Mouse (Mus musculus) embryonic facial prominence, embryonic 10.5 days (tissue): ENCODE measurements around the gene Macrod2. TPM values are rescaled to one million over a fixed set of nuclear protein-coding genes. Genes with fewer than 3 reads are reported as not detected.

ENCODE experiments used
- DNase-seq: peaks from one replicate; pipeline ENCODE4 v3.0.0-alpha.2; 2017; ENCODE audit warnings: low spot score
- H3K27ac ChIP-seq: fragments of 300-500 bp; sonication (generic); replicated peaks from 2 replicates; pipeline ENCODE4 v1.5.1; 2016; ENCODE audit warnings: mild to moderate bottlenecking
- H3K27me3 ChIP-seq: fragments of 300-500 bp; sonication (generic); replicated peaks from 2 replicates; pipeline ENCODE4 v1.6.1; 2016; ENCODE audit warnings: low read depth, mild to moderate bottlenecking; ENCODE audit not compliant: poor library complexity, severe bottlenecking
- H3K36me3 ChIP-seq: fragments of 300-500 bp; sonication (generic); replicated peaks from 2 replicates; pipeline ENCODE4 v1.6.1; 2016; ENCODE audit warnings: mild to moderate bottlenecking, moderate library complexity
- H3K4me1 ChIP-seq: fragments of 300-500 bp; sonication (generic); 2 replicates; pipeline ENCODE4 v1.6.1; 2016
- H3K4me3 ChIP-seq: fragments of 300-500 bp; sonication (generic); 2 replicates; pipeline ENCODE4 v1.5.1; 2016; ENCODE audit warnings: mild to moderate bottlenecking, moderate library complexity
- H3K9me3 ChIP-seq: fragments of 300-500 bp; sonication (generic); 2 replicates; pipeline ENCODE4 v1.6.1; 2016; ENCODE audit warnings: mild to moderate bottlenecking
- WGBS: fragments of 180-500 bp; shearing (Covaris S2); methylation state at CpG from one replicate; pipeline ENCODE4 v1.1.7; 2016; 5-methylcytosine and 5-hydroxymethylcytosine counted together
- polyA plus RNA-seq: library from polyadenylated mRNA; unstranded; fragments of >200 nt; fragmentation: Nextera tagmentation; extraction: Ambion mirVana; gene quantifications from 2 replicates; pipeline ENCODE4 v1.2.1, GENCODE M21; 2016

Macrod2 gene
- polyA plus RNA-seq, 1 experiment from 2014 or later = 25.8 TPM

DNA sequence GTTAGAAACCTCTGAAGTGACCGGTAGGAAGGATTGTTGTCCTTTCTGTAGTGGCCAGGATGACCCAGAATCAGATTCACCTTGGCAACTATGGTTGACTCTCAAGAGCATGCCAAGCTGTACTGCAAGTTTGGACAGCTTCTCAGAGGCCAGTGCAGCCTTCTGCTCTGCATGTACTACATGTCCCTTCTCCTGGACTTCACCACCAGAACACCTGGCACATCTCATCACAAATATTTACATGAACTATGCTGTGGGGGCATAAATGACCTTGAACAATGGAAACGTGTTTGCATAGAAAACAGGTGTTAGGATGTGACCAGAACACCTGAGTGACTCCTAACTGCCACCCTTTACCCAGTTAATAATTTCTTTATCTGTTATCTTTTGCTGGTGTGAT is 957.5 kb downstream of the Macrod2 start:
- no peaks in the 10 kb centered on the region for H3K27me3 ChIP-seq
- H3K4me3 ChIP-seq = no peak overlapping the region
- WGBS = 83% methylated on average over 2 of the region's 2 CpGs
- no peaks in the 10 kb centered on the region for H3K4me1 ChIP-seq
- H3K9me3 ChIP-seq = no peaks in the 10 kb centered on the region
- DNase-seq = no peak
- H3K36me3 ChIP-seq = no peaks in the 10 kb centered on the region
- no peak overlapping the region for H3K27ac ChIP-seq

DNA sequence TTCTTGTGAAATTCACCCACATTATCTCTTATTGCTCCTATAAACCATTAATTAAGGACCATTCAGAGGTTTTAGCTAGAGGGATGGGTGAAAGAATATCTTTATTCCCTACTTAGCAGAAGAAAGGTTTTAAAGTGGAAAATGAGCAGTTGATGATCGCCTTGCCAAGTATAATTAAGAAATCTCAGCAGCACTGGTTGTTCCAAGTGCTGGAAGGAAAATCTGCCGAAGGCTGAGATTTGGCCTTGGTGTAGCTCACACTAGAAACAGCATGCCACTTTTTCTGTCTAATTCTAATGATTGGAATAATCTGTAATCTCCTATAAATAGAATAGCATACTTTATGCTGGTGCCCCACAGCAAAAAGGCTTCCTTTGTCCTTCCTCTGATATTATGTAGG is 993.5 kb downstream of the Macrod2 start:
- no peak overlapping the region for H3K27ac ChIP-seq
- no peaks in the 10 kb centered on the region for H3K36me3 ChIP-seq
- 83% methylated on average over 2 of the region's 2 CpGs for WGBS
- H3K27me3 ChIP-seq = no peaks in the 10 kb centered on the region
- no peak for DNase-seq
- no peak overlapping the region for H3K4me3 ChIP-seq
- H3K4me1 ChIP-seq = no peaks in the 10 kb centered on the region
- no peaks in the 10 kb centered on the region for H3K9me3 ChIP-seq

DNA sequence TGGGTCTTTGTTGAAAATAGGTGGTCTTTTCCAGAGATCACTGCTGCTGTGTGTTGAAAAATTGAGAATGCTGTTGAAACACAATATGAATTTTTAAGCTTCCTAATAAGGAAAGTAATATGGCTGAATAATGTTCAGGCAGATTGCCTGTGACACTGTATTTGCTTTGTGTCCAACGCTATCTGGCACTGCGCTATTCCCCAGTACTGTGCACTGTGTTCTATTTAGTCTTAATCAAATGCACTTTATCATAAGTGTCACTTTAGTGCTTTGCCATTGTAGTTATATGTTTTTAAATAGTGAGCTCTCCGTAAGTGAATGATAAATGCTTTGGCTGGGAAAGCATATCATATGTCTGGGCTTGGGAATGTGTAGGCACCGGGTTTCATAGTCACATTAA is 996.1 kb downstream of the Macrod2 start:
- H3K27me3 ChIP-seq = no peaks in the 10 kb centered on the region
- H3K36me3 ChIP-seq = no peaks in the 10 kb centered on the region
- WGBS = 95% methylated on average over 4 of the region's 4 CpGs
- H3K4me3 ChIP-seq = no peak overlapping the region
- H3K4me1 ChIP-seq = no peaks in the 10 kb centered on the region
- H3K27ac ChIP-seq = no peak overlapping the region
- no peaks in the 10 kb centered on the region for H3K9me3 ChIP-seq
- DNase-seq = no peak

DNA sequence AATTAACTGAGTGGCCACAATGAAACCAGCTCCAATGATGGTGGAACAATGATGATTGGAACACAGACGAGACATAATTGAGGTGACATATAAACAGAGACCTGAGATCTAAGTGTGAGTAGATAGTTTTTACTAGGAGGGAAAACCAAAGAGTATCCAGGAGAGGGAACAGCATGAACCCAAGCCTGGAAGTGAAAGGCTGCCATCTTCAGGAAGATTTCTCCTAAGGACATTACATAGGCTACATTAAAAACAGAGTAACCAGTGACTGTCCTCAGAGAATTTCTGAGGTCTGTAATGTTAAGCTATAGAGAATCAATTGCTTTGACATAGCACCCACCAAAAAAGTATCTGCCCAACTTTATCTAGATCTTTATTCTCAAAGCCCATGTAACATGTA is 999.7 kb downstream of the Macrod2 start:
- Histone ChIP-seq H3K36me3 (no peaks in the 10 kb centered on the region), H3K27me3 (no peaks in the 10 kb centered on the region), H3K4me3 (no peak overlapping the region), H3K4me1 (no peaks in the 10 kb centered on the region), H3K9me3 (no peaks in the 10 kb centered on the region), H3K27ac (no peak overlapping the region)
- DNase-seq = no peak
- 52% methylated on average over 1 of the region's 1 CpGs for WGBS

DNA sequence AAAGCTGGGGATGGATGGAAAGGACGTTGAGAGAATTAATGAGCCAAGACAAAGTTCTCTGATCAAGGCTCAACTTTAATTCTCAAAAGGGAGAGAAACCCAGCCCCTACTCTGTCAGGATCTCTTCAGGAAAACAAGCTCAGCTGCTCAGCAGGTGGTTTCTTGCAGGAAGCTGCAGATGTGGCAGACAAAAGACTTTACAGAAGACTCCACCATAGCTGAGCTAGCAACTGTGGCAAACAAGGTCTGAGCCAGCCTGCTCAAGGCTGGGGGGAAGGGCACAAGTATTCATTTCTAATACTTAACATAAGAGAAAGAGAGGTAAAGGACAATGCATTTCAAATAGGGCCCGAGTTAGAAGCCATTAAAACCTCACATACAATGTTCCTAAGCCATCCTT is 1013.7 kb downstream of the Macrod2 start:
- 11% methylated on average over 2 of the region's 2 CpGs for WGBS
- Histone ChIP-seq H3K4me3 (no peak overlapping the region), H3K36me3 (no peaks in the 10 kb centered on the region), H3K27ac (no peak overlapping the region), H3K27me3 (no peaks in the 10 kb centered on the region), H3K9me3 (no peaks in the 10 kb centered on the region), H3K4me1 (no peaks in the 10 kb centered on the region)
- no peak for DNase-seq

DNA sequence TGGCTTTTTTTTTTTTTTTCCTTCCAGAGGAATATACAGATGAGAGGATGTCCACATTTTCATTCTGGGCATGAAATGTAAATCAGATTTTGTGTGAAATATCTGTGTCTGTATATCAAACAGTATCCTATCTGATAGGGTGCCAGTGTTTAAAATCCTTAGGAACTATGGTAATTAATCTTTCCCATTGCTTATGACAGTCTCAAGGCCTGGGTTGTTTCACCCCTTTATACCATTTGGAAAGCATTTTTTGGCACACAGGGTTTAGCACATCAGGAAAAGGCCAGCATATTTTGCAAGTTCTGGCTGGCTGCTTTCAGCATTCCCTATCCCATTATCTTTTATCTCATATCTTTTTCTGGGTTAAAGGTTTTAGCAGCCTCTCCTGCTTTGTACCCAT is 1021.3 kb downstream of the Macrod2 start:
- H3K9me3 ChIP-seq = no peaks in the 10 kb centered on the region
- DNase-seq = no peak
- no peaks in the 10 kb centered on the region for H3K27me3 ChIP-seq
- no peaks in the 10 kb centered on the region for H3K36me3 ChIP-seq
- no peak overlapping the region for H3K27ac ChIP-seq
- H3K4me3 ChIP-seq = no peak overlapping the region
- H3K4me1 ChIP-seq = 0 out of 2 replicates have a peak, but pooled peaks cover 4% of the 10 kb centered on the region

DNA sequence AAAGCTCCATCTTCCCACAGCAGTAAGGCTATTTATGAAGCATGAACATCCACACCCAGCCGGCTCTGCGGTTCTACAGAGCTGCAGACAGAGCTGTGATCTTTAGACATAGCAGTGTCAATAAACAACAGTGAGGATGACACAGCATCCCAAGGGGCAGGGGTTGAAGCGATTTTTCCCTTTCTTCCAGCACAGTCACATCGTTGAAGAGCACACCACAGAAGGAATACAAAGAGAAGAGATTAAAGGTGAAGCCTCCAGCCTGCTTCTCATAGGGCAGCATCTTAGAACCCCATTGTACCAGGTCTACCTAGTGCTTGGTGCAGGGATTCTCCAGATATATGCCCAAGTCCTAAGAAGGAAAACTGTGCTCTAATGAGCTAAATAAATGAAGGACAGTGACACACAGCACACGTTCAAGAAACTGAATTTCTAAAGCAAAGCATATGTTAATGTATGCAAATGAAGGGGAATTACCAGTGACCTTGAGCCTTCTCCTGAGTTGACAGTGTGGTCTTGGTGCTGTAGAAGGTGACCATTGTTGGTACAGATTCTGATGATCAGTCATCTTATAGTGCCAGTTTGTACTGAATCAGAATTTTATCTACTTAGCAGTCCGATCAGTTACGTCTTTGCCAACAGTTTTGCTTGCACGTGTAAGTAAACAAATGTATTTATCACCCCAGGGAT is 1021.9 kb downstream of the Macrod2 start:
- Histone ChIP-seq H3K9me3 (no peaks in the 10 kb centered on the region), H3K27me3 (no peaks in the 10 kb centered on the region), H3K36me3 (no peaks in the 10 kb centered on the region), H3K4me3 (no peak overlapping the region), H3K4me1 (0 out of 2 replicates have a peak, but pooled peaks cover 4% of the 10 kb centered on the region), H3K27ac (no peak overlapping the region; the same call in 1 of the 2 replicates)
- WGBS = 63% methylated on average over 8 of the region's 8 CpGs
- no peak for DNase-seq

DNA sequence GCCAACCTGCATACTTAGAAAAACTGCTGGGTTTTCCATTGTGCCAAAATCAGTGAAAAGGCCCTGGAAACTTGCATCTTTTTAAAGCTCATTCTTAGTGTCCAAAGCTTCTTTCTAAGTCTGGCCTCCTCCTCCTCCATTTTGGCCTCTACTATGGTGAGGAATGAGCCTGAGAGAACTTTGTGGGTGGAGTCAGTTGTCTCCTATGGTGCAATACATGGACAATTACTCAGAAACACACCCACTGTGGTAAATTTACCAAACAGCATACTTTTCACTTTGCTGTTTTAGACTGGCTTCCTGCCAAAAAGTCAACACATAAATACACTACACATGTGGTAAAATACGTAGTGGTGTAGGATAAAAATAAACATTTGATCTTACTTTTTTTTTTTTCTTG is 1024.7 kb downstream of the Macrod2 start:
- H3K27ac ChIP-seq = no peak overlapping the region
- no peak for DNase-seq
- H3K4me1 ChIP-seq = 0 out of 2 replicates have a peak, but pooled peaks cover 4% of the 10 kb centered on the region
- 78% methylated on average over 1 of the region's 1 CpGs for WGBS
- no peaks in the 10 kb centered on the region for H3K27me3 ChIP-seq
- H3K9me3 ChIP-seq = no peaks in the 10 kb centered on the region
- H3K4me3 ChIP-seq = no peak overlapping the region
- H3K36me3 ChIP-seq = no peaks in the 10 kb centered on the region

DNA sequence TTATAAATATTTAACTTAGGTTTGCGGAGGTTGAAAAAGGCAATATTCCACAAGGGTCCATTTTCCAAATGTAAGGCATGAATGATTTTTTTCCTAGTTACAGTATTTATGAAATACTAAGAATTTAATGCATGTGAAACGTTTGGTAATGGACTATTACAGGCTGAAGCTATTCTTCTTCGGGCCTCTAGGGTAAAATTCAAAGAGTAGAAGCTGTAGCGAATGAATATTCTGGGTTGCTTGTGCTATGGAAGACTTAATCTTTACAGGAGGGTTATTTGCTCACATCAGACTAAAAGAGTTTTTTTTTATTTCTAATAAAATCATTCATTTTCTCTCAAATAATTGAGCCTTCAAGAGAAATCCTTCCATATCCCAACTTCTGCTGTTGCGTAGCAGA is 1039.0 kb downstream of the Macrod2 start:
- whole genome bisulfite sequencing = 91% methylated on average over 5 of the region's 5 CpGs
- Histone ChIP-seq H3K4me1 (no peaks in the 10 kb centered on the region), H3K4me3 (no peak overlapping the region), H3K9me3 (no peaks in the 10 kb centered on the region), H3K27ac (no peak overlapping the region), H3K27me3 (no peaks in the 10 kb centered on the region), H3K36me3 (no peaks in the 10 kb centered on the region)
- no peak for DNase-seq

DNA sequence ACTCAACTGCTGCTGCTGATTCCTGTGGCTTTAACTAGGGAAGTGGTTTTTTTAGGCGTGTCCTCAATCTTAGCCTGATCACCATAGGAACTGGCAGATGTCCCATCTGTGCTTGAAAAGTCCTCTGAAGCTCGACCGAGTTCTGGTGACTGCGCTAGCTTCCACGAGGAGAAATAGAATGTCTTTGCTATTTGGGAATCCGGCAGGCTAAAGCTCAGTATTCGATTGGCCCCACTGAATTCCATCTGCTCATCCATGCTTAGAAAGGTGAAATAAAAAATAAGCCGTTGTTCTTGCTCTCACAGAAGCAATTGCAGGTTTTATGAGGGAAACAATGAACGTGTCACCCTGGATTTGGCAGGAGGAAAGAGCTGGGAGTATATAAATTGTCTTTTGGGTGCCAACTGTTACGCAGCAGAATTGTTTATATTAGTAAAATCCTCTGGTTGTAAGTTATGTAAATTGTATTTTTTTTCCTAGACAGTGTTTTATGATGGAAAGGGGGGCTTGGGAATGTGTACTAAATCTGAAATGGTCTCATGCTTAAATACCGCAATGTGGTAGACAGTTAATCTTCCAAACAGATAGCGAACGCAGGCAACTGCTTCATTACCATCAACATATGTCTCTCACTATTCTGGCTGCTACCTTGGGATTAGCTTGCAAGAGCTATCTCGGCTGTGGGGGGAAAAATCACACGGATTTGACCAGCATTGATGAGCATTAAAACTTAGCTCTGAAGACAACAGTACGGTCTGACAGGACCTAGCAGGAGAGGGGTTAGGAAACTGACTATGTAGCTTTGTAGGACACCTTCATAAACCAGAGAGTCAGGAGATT is 1039.8 kb downstream of the Macrod2 start:
- no peak for DNase-seq
- Histone ChIP-seq H3K4me3 (no peak overlapping the region), H3K4me1 (no peaks in the 10 kb centered on the region), H3K27ac (no peak overlapping the region), H3K27me3 (no peaks in the 10 kb centered on the region), H3K9me3 (no peaks in the 10 kb centered on the region), H3K36me3 (no peaks in the 10 kb centered on the region)
- WGBS = 80% methylated on average over 16 of the region's 16 CpGs

DNA sequence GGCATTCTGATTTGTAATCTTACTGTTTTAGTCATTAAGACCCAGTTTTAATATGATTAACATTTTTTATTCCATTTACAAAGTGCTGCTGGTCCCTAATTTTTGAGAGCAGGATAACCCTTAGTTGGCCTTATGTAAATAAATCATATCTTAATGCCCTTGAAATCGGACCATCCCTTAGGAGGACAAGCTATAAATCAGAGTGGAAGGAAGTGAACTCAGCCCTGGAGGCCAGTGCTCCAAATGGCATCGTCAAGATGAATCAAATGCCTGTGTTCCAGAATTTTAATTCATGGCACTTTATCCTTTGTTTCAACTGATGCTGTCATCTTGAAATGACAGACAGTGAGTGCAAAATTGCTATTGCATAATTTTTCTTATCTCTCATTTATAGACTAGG is 1046.8 kb downstream of the Macrod2 start:
- Histone ChIP-seq H3K27ac (no peak overlapping the region), H3K9me3 (no peaks in the 10 kb centered on the region), H3K36me3 (no peaks in the 10 kb centered on the region), H3K4me1 (no peaks in the 10 kb centered on the region), H3K27me3 (no peaks in the 10 kb centered on the region), H3K4me3 (no peak overlapping the region)
- WGBS = 73% methylated on average over 2 of the region's 2 CpGs
- no peak for DNase-seq

DNA sequence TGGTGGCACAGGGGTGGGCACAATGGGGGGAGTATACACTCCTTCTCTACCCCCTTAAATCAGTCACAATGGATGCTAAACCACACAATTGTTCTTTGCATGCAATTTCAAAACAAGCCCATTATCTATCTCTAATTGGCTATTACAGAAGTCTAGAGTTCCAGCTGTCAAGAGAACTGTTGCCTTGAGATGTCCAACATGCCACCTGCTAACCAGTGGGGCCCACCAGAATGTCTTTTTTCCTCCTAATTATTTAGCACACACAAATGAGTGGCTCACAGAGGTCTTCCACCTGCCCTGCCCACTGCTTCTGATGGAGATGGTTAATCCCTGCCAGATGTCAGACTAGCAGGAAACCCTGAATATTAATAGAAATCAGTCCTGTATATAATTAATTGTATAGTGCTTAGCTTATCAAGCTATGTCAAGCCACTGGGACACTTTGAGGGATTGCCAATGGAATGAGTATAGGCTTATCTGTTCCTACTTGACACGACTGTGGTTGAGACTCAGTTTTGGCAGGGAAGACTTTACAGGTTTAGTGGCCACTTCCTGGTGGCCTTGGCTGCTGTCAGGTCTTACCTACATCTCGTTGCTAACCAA is 1054.1 kb downstream of the Macrod2 start:
- no peak overlapping the region for H3K27ac ChIP-seq
- H3K4me1 ChIP-seq = no peaks in the 10 kb centered on the region
- 76% methylated on average over 2 of the region's 2 CpGs for WGBS
- DNase-seq = no peak
- no peaks in the 10 kb centered on the region for H3K36me3 ChIP-seq
- H3K9me3 ChIP-seq = no peaks in the 10 kb centered on the region
- no peak overlapping the region for H3K4me3 ChIP-seq
- H3K27me3 ChIP-seq = no peaks in the 10 kb centered on the region

DNA sequence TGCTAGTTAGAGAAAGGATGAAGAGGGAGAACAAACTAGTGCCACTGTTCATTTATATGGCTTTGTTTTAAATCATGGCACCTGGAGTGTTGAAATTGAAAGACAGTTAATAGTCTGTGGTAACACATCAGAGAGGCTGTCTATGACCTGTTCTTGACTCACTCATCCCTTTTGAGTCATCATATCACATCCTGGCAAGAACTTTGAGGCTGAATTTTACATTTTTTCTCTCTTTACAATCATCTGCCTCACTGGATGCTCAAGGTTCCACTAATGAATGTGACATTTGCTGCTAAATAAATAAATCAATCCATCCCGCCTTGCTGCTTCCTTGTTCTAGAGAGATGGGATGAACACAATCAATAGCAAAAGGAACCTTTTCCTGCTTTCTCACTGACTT is 1068.8 kb downstream of the Macrod2 start:
- no peak overlapping the region for H3K4me3 ChIP-seq
- no peaks in the 10 kb centered on the region for H3K9me3 ChIP-seq
- no peak for DNase-seq
- H3K27me3 ChIP-seq = no peaks in the 10 kb centered on the region
- no peaks in the 10 kb centered on the region for H3K36me3 ChIP-seq
- H3K27ac ChIP-seq = no peak overlapping the region
- 91% methylated on average over 1 of the region's 1 CpGs for WGBS
- H3K4me1 ChIP-seq = no peaks in the 10 kb centered on the region
